Mouse (Mus musculus): ENCODE results near the gene Snai1.

Gene Snai1

GRCm38 (mm10) chr2:167537476-167538297, at the start of gene Snai1:
Snai1 (plus strand) TSS chr2:167538195.
- in situ Hi-C loops (cut with MboI, MseI), result no loop called here

DNA sequence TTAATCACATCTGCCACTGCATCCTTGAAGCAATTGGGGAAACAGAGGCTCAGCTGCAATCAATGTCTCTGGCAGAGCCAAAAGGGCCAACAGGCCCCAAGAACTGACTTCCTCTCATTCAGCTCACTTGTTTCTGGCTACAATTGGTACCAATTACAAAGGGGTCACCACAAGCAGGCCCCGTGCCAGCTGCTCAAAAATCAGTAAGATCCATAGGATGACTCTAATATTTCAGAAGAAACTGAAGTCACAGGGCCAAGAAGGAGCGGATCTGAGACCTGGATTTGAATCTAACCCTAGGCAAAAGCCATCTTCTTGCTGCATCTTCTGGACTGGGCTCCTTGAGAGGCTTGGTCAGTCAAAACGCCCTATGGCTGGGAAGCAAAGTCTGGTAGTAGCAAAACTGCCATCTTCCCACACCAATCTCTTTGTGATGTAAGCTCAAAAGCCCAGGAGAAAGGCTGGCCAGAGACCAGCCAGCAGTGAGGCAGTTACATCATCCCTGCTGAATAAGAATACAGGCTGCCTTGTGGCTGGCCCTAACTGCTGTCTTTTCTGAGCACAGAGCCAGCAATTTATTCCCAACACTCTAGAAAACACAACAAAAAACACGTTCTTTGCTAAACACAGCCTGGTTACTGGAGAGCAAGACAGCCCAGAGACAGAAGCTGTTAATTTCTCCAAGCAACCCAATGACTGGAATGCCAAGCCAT, 47.0 kb upstream of the Snai1 start:
- in situ Hi-C loops (cut with MboI, MseI), result no loop called here

DNA sequence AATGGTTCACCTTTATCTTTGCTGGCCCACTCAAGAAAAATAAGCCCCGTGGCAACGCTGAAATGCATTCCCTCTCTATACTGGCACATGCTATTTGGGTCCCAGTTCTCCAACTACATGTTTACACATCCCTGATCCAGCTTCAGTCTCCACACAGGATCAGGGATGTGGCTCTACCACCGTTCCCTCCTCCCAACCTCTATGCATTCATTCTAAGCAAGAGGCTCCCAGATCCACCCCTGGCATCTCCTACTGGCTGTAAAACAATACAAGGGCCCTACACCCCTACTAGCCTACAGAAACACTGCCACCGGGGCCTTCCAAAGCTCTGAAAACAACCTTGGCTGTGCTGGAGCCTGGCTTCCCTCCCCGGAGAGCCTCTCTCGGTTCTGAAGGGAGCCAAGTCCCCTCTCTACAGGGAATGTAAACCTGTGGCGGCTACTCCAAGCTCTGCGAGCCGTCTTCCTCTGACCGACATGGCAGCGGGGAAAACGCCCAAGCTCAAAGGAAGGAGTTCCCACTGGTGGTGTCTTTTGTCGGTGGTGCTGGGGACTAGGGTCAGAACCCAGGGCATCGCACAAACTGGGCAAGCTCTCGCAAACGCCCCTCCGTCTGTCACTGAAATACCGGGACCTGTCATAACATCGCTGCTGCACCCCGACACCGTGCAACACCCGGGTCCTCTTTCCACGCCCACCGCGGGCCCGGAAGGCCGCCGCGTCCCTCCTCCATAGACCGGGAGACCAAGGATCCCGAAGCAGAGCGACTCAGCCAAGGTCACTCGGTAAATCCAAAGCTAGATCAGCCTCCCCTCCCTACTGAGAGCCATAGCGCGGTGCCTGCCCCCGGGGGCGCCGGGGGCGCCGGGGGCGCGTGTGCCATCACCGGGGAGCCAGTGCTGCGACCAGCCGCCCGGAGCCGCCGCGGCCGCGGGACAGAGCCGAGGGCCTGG, 46.0 kb upstream of the Snai1 start, which contains the start of gene Rnf114:
Rnf114 (plus strand) TSS at position 889 of the 952 bp plus-strand sequence.
- in situ Hi-C loops (cut with MboI, MseI), result no loop called here

DNA sequence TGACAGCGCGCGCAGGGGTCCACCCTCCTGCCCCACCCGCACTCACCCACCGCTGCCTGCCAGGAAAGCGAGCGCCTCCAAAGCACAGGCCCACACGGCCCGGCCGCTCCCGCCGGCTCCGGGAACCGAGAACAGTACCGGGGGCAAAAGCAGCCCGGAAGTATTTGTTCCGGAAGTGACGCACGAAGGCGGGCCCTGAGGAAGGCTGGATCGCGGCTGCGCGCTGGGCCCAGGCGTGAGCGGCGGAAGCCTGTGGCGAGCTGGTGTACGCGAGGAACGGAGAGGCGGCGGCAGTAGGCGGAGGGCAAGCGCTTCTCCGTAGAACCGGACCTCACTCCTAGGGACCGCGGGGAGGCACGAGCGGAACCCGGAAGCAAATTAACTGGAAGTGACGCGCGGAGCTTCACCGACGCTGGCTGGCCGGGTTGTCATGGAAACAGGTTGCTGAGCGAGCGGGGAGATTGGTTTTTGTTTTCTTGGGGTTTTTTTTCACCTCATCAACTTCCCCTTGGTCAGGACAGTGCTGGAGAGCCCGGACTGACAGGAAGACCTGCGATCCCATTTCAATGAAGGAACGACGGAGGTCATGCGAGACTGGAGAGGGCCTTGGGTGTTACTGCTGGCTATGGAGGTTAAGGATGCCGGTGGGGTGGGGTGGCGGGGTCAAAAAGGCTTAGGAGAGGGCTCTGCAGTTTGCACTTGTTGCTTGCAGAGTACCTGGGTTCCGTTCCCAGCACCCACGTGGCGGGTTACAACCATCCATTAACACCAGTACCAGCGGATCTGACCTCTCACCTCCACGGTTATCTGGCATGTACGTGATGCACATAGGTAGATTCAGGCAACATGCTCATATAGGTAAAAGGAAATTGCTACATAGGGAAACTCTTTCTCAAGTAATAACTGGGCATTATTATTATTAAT, 45.0 kb upstream of the Snai1 start, which contains the start of gene Spata2:
Spata2 (minus strand) TSS at position 175 of the 924 bp plus-strand sequence.
- in situ Hi-C loops (cut with MboI, MseI), result no loop called here

- in situ Hi-C loops (cut with MboI, MseI), result no loop called here
Measured at GRCm38 (mm10) chr2:167496437-167496836, 41.6 kb upstream of the Snai1 start.

DNA sequence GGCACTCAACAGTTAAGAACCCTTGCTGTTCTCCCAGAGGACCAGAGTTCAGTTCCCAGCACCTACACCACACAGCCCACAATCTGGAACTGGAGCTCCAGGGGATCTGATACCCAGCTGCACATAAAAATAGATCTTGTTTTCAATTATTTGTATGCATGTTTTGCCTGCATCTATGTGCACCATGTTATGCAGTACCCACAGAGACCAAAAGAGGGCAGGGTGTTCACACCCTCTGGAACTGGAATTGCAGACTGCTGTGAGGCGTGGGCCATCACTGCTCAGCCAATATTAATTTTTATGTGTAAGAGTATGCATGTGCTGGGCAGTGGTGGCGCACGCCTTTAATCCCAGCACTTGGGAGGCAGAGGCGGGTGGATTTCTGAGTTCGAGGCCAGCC, 40.7 kb upstream of the Snai1 start:
- in situ Hi-C loops (cut with MboI, MseI), result no loop called here

DNA sequence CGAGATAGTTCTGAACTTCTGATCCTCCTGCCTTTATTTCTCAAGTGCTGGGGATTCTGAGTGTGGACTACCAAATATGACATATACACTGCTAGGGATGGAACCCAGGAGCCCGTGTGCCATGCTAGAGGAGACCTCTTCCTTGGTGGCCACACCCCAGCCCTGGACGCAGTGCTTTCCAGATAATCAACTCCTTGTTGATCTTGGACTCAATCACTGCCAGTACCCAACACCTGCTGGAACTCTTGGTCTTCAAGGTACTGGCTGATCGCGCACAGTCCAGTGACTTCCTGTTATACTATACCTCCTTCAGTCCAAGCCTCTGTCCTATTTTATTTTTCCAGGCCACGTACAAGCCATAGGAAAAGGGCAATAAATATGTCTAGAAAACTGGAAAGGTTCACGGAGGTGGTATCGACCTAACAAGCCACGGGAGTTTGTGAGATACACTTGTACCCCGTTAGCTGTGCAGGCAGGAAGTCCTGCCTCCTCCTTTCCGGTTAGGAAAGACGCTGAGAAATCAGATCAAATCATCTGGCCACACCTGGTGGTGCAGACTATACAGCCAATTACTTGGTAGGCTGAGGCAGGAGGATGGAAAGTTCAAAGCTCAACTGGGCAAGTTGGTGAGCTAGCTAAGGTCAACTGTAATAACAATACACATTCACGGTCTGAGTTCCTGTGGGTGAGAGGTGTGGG, 35.3 kb upstream of the Snai1 start:
- in situ Hi-C loops (cut with MboI, MseI), result no loop called here

DNA sequence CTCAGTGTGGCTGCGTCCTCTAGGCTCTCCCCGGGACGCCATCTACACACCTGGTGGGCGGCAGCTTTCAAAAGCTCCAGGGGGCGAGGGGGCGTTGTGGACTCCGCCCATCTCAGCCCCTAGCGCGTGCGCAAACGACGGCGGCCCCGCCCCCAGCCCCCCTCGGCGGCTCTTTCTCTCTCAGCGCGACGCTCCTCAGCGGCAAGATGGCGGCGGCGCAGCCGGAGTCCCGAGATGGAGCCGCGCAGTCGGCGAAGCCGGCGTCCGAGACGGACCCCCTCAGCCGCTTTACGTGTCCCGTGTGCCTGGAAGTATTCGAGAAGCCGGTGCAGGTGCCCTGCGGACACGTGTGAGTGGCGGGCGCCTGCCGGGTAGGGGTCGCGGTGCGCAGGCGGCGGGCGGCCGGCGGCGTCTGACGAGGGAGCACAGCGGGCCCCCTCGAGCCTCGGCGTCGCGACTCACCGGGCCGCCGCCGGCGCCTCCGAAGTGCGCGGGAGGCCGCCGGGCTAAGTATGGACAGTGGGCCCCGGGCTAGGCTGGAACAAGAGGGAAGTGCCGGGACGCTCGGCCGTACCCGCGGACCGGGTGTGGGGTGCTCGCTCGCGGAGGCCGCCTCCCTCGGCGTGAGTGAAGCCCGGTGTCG, 34.6 kb upstream of the Snai1 start:
- in situ Hi-C loops (cut with MboI, MseI), result no loop called here

DNA sequence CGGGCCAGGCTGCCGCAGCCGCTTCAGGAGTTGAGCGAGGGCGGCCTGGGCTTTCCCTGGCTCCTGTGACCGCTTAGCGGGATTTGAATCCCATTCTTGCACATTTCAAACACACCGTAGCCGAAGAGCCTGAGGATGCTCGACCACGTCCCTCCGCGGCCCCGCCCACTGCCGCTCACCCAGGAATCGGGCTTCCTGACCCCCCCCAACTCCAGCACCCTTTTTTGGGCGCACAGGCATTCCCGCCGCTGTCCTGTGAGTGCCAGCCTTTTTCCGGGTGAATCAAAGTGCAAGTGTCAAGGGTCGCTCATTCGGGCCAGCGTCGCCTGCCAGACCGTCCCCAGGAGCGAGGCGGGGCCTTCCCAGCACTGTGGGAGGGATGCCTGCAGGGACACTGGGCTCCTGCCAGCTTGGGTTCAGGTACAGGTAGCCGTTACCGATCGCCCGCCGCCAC, 34.1 kb upstream of the Snai1 start:
- in situ Hi-C loops (cut with MboI, MseI), result no loop called here

DNA sequence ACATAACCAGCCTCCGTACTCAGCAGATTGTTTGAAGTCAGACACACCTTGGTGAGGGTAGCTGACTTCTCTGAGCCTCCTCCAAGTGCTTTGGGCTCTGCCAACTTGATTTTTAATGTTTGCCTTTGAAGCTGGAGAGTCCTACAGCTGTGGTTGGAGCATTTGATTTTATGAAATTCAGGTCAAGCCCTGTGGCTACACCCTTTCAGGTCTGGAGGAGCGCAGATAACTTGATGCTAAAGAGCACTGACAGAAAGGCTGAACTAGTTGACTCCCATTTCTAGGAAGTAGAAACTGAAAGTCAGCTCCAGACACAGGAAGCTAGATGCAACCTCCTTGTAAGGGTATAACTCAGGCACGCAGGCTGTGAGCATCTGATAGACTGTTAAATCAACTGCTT, 32.9 kb upstream of the Snai1 start:
- in situ Hi-C loops (cut with MboI, MseI), result no loop called here

- in situ Hi-C loops (cut with MboI, MseI), result no loop called here
Measured at GRCm38 (mm10) chr2:167506546-167507260, 31.3 kb upstream of the Snai1 start.

- in situ Hi-C loops (cut with MboI, MseI), result no loop called here
Measured at GRCm38 (mm10) chr2:167507719-167508385, 30.1 kb upstream of the Snai1 start.

DNA sequence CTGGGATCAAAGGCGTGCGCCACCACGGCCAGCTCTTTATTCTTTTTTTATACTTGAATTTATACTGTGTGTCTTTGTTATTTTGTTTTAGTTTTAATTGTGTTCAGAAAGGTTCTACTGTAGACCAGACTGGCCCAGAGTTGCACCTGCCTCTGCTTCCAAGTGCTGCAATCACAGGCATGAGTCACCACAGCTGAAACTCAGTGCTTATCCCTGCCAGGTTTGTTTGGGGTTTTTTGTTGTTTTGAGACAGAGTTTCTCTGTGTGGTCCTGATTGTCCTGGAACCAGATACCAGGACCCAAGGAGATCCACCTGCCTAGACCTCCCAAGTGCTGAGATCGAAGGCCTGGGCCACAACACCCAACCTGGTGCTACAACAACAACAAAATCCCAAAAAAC, 29.4 kb upstream of the Snai1 start:
- in situ Hi-C loops (cut with MboI, MseI), result no loop called here

GRCm38 (mm10) chr2:167510485-167510884, 27.5 kb upstream of the Snai1 start:
- in situ Hi-C loops (cut with MboI, MseI), result no loop called here

- in situ Hi-C loops (cut with MboI, MseI), result no loop called here
Measured at GRCm38 (mm10) chr2:167512365-167512764, 25.6 kb upstream of the Snai1 start.

DNA sequence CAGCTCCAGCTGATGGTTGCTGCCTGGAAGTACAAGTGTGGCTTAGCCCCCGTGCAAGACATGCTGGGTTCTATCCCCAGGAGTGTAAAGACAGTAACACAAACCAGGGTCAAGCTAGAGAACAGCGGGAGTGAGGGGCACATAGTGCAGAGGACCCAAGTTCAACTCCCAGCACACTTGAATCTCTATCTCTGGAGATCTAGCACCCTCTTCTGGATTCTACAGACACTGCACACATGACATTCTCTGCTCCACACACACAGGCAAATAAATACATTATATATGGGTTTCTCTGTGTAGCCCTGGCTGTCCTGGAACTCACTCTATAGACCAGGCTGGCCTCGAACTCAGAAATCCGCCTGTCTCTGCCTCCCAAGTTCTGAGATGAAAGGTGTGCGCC, 25.0 kb upstream of the Snai1 start:
- in situ Hi-C loops (cut with MboI, MseI), result no loop called here

DNA sequence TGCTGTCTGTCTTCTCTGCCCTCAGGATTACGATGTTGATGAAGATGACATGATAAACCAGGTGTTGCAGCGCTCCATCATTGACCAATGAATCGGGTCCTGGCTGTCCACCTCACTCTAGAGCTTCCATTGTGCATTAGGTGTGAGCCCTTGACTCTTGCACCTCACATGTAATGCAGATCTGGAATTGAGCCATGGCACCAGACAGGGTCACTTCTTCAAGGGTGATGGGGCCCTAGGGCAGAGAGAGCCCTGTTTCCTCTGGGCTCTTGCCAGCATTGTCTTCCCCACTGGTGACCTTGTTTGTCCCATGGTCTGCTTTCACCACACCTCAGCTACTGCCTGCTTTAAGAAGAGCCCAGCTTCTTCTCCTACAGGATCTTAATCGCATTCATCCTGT, 23.4 kb upstream of the Snai1 start:
- in situ Hi-C loops (cut with MboI, MseI), result no loop called here

- in situ Hi-C loops (cut with MboI, MseI), result no loop called here
Measured at GRCm38 (mm10) chr2:167515688-167516087, 22.3 kb upstream of the Snai1 start.
